Mouse (Mus musculus) stomach, postnatal 0 days (tissue): ENCODE results near the gene B4galnt2. TPM values are rescaled to one million over a fixed set of nuclear protein-coding genes. Genes with fewer than 3 reads are reported as not detected.
A peak's percentile ranks its signal among the peaks of the same experiment; 100 is the strongest.

Experiments used
- ATAC-seq: fragments of 200-750 bp; cut with Nextera tagmentation; 2 replicates; pipeline ENCODE4 v1.8.0; 2017; ENCODE audit not compliant: low FRiP score, low TSS enrichment
- DNase-seq: peaks from one replicate; pipeline ENCODE4 v3.0.0-alpha.2; 2016; ENCODE audit warnings: low spot score
- H3K27ac ChIP-seq: fragments of 300-500 bp; sonication (generic); replicated peaks from 2 replicates; pipeline ENCODE4 v1.5.1; 2014; ENCODE audit warnings: mild to moderate bottlenecking, control low read depth
- H3K27me3 ChIP-seq: fragments of 300-500 bp; sonication (generic); 2 replicates; pipeline ENCODE4 v1.6.1; 2014; ENCODE audit warnings: low read length; ENCODE audit not compliant: control insufficient read depth, insufficient read depth
- H3K36me3 ChIP-seq: fragments of 300-500 bp; sonication (generic); 2 replicates; pipeline ENCODE4 v1.6.1; 2014; ENCODE audit warnings: low read length, mixed read lengths; ENCODE audit not compliant: control insufficient read depth, insufficient read depth
- H3K4me1 ChIP-seq: fragments of 300-500 bp; sonication (generic); replicated peaks from 2 replicates; pipeline ENCODE4 v1.6.1; 2014; ENCODE audit warnings: antibody characterized with exemption; ENCODE audit not compliant: control insufficient read depth, insufficient read depth
- H3K4me2 ChIP-seq: fragments of 300-500 bp; sonication (generic); replicated peaks from 2 replicates; pipeline ENCODE4 v1.6.1; 2014; ENCODE audit warnings: low read depth, mild to moderate bottlenecking, control low read depth, moderate library complexity
- H3K4me3 ChIP-seq: fragments of 300-500 bp; sonication (generic); 2 replicates; pipeline ENCODE4 v1.5.1; 2014; ENCODE audit warnings: low read depth, low read length, control low read depth
- H3K9ac ChIP-seq: fragments of 300-500 bp; sonication (generic); 2 replicates; pipeline ENCODE4 v1.6.1; 2014; ENCODE audit warnings: mild to moderate bottlenecking, low read length, control low read depth, mixed read lengths
- H3K9me3 ChIP-seq: fragments of 300-500 bp; sonication (generic); 2 replicates; pipeline ENCODE4 v1.6.1; 2016; ENCODE audit warnings: low read length; ENCODE audit not compliant: control insufficient read depth
- CTCF ChIP-seq: IDR thresholded peaks from 2 replicates; pipeline ENCODE4 v1.5.1; 2016; ENCODE audit warnings: antibody characterized with exemption, low read depth, mild to moderate bottlenecking, moderate library complexity
- EP300 ChIP-seq: optimal IDR thresholded peaks from 2 replicates; pipeline ENCODE3; 2016; ENCODE audit warnings: antibody characterized with exemption
- WGBS: fragments of 180-500 bp; shearing (Covaris S2); extraction: QIAGEN DNeasy Blood & Tissue Kit; methylation state at CpG from one replicate; pipeline ENCODE4 v1.1.7; 2014; 5-methylcytosine and 5-hydroxymethylcytosine counted together
- microRNA-seq: library from miRNA; unstranded; fragments of <30 nt; microRNA quantifications from one replicate; pipeline ENCODE4, GENCODE M21; 2016
- polyA plus RNA-seq: library from polyadenylated mRNA; unstranded; fragments of >200 nt; fragmentation: Nextera tagmentation; extraction: Ambion mirVana; gene quantifications from 2 replicates; pipeline ENCODE4 v1.2.1, GENCODE M21; 2015

B4galnt2 gene
- polyA plus RNA-seq, 1 experiment from 2014 or later, result 4.6 TPM

DNA sequence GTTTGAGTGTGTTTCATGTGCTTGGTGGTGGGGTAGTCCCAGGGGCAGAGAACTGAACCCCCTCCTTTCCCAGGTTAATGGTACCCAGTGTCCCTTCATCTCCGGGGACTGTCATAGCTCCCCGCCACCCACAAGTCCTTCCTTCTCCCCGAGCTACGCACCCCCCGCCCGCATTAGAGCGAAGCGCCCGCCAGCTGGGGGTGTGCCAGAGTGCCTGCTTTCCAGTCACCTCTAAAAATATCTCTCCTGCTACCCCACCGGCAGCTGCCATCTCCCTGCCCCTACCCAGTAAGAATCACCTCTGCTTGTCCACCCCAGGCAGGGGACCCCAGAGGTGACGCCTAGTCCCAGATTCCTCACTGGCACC lies 89.8 kb downstream of the B4galnt2 start:
- Histone ChIP-seq H3K4me1 (no peaks in the 10 kb centered on the region; the same call in 1 of the 2 replicates), H3K27me3 (peaks cover 8% of the 10 kb centered on the region; the same call in 1 of the 2 replicates), H3K4me2 (peak overlapping the region; percentile 91), H3K4me3 (peak overlapping the region; percentile 56), H3K27ac (no peak overlapping the region), H3K9ac (peak overlapping the region; percentile 70), H3K36me3 (no peaks in the 10 kb centered on the region), H3K9me3 (no peaks in the 10 kb centered on the region)
- ATAC-seq, result no peak; the same call in 1 of the 2 replicates
- WGBS, result 2% methylated on average over 11 of the region's 11 CpGs
- TF ChIP-seq CTCF (no peak), EP300 (no peak)
- no peak for DNase-seq

- Histone ChIP-seq H3K27me3 (peaks cover 4% of the 10 kb centered on the region; the same call in 1 of the 2 replicates), H3K9ac (peak within 1 kb of the TSS; percentile 70), H3K27ac (peak within 1 kb of the TSS; percentile 30; the same call in 1 of the 2 replicates), H3K9me3 (no peaks in the 10 kb centered on the region), H3K4me2 (peak within 1 kb of the TSS; percentile 91), H3K4me3 (peak within 1 kb of the TSS; percentile 56), H3K36me3 (no peaks in the 10 kb centered on the region), H3K4me1 (no peaks in the 10 kb centered on the region; the same call in 1 of the 2 replicates)
- no peak for TF ChIP-seq CTCF
- TF ChIP-seq EP300, result no peak
- DNase-seq (peak; percentile 92), ATAC-seq (peak; percentile 92)
- under 1% methylated on average over 57 of the region's 78 CpGs for WGBS
Measured at GRCm38 (mm10) chr11:95824071-95824876, 90.4 kb downstream of the B4galnt2 start, which contains the start of gene Phospho1. Gene Phospho1 (plus strand): TSS chr11:95824499.

DNA sequence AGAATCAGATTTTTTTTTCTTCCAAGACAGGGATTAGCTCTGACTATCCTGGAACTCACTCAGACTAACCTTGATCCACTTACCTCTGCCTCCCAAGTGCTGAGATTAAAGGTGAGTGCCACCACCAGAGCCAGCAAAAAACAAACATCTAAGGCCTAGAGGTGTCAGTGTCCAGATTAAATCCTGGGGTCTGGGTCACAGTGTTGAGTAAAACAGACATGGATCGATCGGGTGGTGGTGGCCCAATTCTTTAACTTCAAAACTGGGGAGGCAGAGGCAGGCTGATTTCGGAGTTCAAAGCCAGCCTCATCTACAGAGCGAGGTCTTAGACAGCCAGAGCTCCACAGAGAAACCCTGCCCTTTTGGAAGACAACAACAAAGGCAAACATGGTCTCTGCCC lies 92.3 kb downstream of the B4galnt2 start:
- Histone ChIP-seq H3K9me3 (no peaks in the 10 kb centered on the region), H3K9ac (no peak overlapping the region), H3K4me2 (no peak overlapping the region), H3K27me3 (peaks cover 4% of the 10 kb centered on the region; the same call in 1 of the 2 replicates), H3K4me3 (no peak overlapping the region), H3K4me1 (no peaks in the 10 kb centered on the region; the same call in 1 of the 2 replicates), H3K27ac (no peak overlapping the region), H3K36me3 (no peaks in the 10 kb centered on the region)
- 89% methylated on average over 4 of the region's 4 CpGs for WGBS
- ATAC-seq (no peak), DNase-seq (no peak)
- TF ChIP-seq CTCF (no peak), EP300 (no peak)

DNA sequence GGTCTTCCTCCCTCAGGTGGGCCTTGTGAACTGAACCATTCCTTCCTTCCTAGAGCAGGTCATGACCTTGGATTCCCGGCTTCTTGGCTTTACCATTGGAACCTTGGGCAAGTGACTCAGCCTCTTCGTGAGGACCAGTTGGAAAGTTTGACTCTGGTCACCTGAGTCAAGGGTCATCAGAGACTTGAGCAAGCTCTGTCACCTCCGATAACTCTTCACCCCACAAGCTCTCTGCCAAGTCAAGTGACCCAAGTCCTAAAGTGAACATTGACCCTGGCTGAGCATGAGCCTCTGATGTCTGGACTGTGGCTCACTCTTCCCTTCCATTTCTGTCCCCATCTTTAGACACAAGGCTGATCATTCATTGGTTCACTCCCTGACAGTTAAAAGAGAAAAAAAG lies 93.2 kb downstream of the B4galnt2 start:
- no peaks in the 10 kb centered on the region for H3K36me3 ChIP-seq
- no peak overlapping the region for H3K9ac ChIP-seq
- no peak for DNase-seq
- no peak overlapping the region for H3K4me2 ChIP-seq
- TF ChIP-seq EP300 (no peak), CTCF (no peak)
- no peaks in the 10 kb centered on the region; the same call in 1 of the 2 replicates for H3K4me1 ChIP-seq
- H3K9me3 ChIP-seq, result no peaks in the 10 kb centered on the region
- WGBS, result 87% methylated on average over 3 of the region's 3 CpGs
- ATAC-seq, result no peak
- no peak overlapping the region for H3K4me3 ChIP-seq
- peaks cover 4% of the 10 kb centered on the region; the same call in 1 of the 2 replicates for H3K27me3 ChIP-seq
- H3K27ac ChIP-seq, result no peak overlapping the region

DNA sequence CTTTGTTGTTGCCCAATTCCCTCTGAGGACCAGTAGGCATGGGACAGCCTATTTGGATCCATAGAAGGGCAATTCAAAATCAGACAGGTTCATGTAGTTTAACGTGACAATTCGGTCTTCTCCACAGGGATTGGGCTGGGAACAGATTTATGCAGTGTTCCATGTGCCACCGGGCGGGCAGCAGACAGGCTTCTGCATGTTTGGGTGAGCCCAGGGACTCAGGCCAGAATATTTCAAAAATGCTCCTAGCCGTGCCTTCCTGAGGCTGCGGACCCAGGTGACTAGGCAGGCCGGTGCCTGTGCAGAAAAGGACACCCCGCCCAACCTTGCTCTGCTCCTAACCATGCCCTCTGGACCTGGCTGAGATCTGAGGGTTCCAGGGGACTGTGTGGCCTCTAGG lies 95.6 kb downstream of the B4galnt2 start:
- Histone ChIP-seq H3K4me1 (no peaks in the 10 kb centered on the region), H3K9me3 (no peaks in the 10 kb centered on the region), H3K27me3 (peaks cover 4% of the 10 kb centered on the region; the same call in 1 of the 2 replicates), H3K27ac (peak overlapping the region; percentile 63; the same call in 1 of the 2 replicates), H3K4me3 (no peak overlapping the region), H3K36me3 (no peaks in the 10 kb centered on the region), H3K9ac (no peak overlapping the region), H3K4me2 (no peak overlapping the region)
- no peak for DNase-seq
- WGBS, result 56% methylated on average over 8 of the region's 8 CpGs
- ATAC-seq, result no peak; the same call in 1 of the 2 replicates
- TF ChIP-seq CTCF, result no peak
- TF ChIP-seq EP300, result no peak

Small RNAs within 50 kb of the gene (microRNA-seq; reads per million reads assigned to microRNA genes)
- not detected for gene Mir3063

Other genes with a start within 250 kb of the B4galnt2 start
- 190 and 202 TPM in 2 replicates for gene Phb, start 247.9 kb downstream of the B4galnt2 start, polyA plus RNA-seq
- 10.0 and 10.2 TPM in 2 replicates for gene Zfp652, start 202.2 kb downstream of the B4galnt2 start, polyA plus RNA-seq
- 0.36 and 0.46 TPM in 2 replicates for gene B130006D01Rik, start 191.3 kb downstream of the B4galnt2 start, polyA plus RNA-seq
- gene Phospho1, start 90.4 kb downstream of the B4galnt2 start, polyA plus RNA-seq, result 0.40 and 0.45 TPM in 2 replicates
- gene Gngt2, start 77.7 kb downstream of the B4galnt2 start, polyA plus RNA-seq, result 11.1 and 12.5 TPM in 2 replicates
- gene Abi3, start 72.4 kb downstream of the B4galnt2 start, polyA plus RNA-seq, result 3.6 and 4.2 TPM in 2 replicates
- gene Igf2bp1, start 91.0 kb upstream of the B4galnt2 start, polyA plus RNA-seq, result 4.3 and 5.2 TPM in 2 replicates
- 1.8 and 3.2 TPM in 2 replicates for gene Gip, start 109.7 kb upstream of the B4galnt2 start, polyA plus RNA-seq
- gene Snf8, start 120.0 kb upstream of the B4galnt2 start, polyA plus RNA-seq, result 76.0 and 83.0 TPM in 2 replicates
- 26.4 and 28.7 TPM in 2 replicates for gene Ube2z, start 150.5 kb upstream of the B4galnt2 start, polyA plus RNA-seq
- gene Atp5g1, start 160.8 kb upstream of the B4galnt2 start, polyA plus RNA-seq, result 1,003 and 1,182 TPM in 2 replicates
- gene Calcoco2, start 197.1 kb upstream of the B4galnt2 start, polyA plus RNA-seq, result not detected in 2 replicates
- gene Ttll6, start 218.9 kb upstream of the B4galnt2 start, polyA plus RNA-seq, result 0.12 and 0.13 TPM in 2 replicates